Mouse (Mus musculus) CH12.LX (cell line): ENCODE data around the gene E030018B13Rik. TPM values are rescaled to one million over a fixed set of nuclear protein-coding genes. Genes with fewer than 3 reads are reported as not detected.

Source experiments
- DNase-seq: peaks from one replicate; pipeline ENCODE4 v3.0.0-alpha.2; 2013; ENCODE audit errors: extremely low read depth
- H3K27ac ChIP-seq: 2 replicates; pipeline ENCODE4 v1.5.1; 2012; ENCODE audit warnings: low read depth, mild to moderate bottlenecking, control low read depth, moderate library complexity; ENCODE audit not compliant: insufficient read depth
- H3K27me3 ChIP-seq: replicated peaks from 2 replicates; pipeline ENCODE3; 2012; ENCODE audit warnings: inconsistent platforms
- H3K36me3 ChIP-seq, 2 experiments: replicated peaks in 1 of 2; 2 replicates each; pipeline versions ENCODE3 to v1.6.1; 2012; ENCODE audit warnings: inconsistent platforms in 1 of 2, low read length in 1 of 2, mild to moderate bottlenecking in 1 of 2, mixed read lengths in 1 of 2, moderate library complexity in 1 of 2; ENCODE audit not compliant: control insufficient read depth in 1 of 2, insufficient read depth in 1 of 2
- H3K4me1 ChIP-seq, 2 experiments: 2 replicates each; pipeline ENCODE4 v1.6.1; 2012; ENCODE audit warnings: inconsistent platforms in 1 of 2, moderate library complexity in 1 of 2; ENCODE audit not compliant: insufficient read depth in 2 of 2, control insufficient read depth in 1 of 2
- H3K4me2 ChIP-seq: 2 replicates; pipeline ENCODE4 v1.6.1; 2012; ENCODE audit warnings: low read depth, mild to moderate bottlenecking, control low read depth; ENCODE audit not compliant: poor library complexity, insufficient read depth, severe bottlenecking
- H3K4me3 ChIP-seq, 3 experiments: fragments of 150-350 bp in 1 of 3; sonication (generic) in 1 of 3; replicated peaks in 1 of 3; 2 replicates each; pipeline versions ENCODE3 to v1.5.1; 2011 to 2012; ENCODE audit warnings: low read depth in 2 of 3, low read length in 2 of 3, mild to moderate bottlenecking in 2 of 3, moderate library complexity in 2 of 3, control low read depth in 1 of 3, improper control_type of control experiment in 1 of 3, inconsistent platforms in 1 of 3, mixed read lengths in 1 of 3; ENCODE audit not compliant: poor library complexity in 1 of 3
- H3K79me2 ChIP-seq: replicated peaks from 2 replicates; pipeline ENCODE4 v1.6.1; 2012; ENCODE audit warnings: mild to moderate bottlenecking, moderate library complexity; ENCODE audit not compliant: control insufficient read depth, poor library complexity, insufficient read depth, severe bottlenecking; ENCODE audit errors: extremely low read depth
- H3K9ac ChIP-seq: 2 replicates; pipeline ENCODE4 v1.6.1; 2012; ENCODE audit warnings: low read depth, mild to moderate bottlenecking, control low read depth, moderate library complexity; ENCODE audit not compliant: insufficient read depth
- H3K9me3 ChIP-seq: replicated peaks from 2 replicates; pipeline ENCODE3; 2012; ENCODE audit warnings: low read length, inconsistent platforms, mixed read lengths
- BHLHE40 ChIP-seq: IDR thresholded peaks from 2 replicates; pipeline ENCODE4 v1.6.1; 2011; ENCODE audit warnings: mild to moderate bottlenecking, low read depth, low read length, improper control_type of control experiment
- CTCF ChIP-seq, 2 experiments: IDR thresholded peaks in 1 of 2; conservative IDR thresholded peaks in 1 of 2; 2 replicates each; pipeline ENCODE4 v1.5.1; 2011 to 2012; ENCODE audit warnings: low read depth in 2 of 2, low read length in 2 of 2, improper control_type of control experiment in 1 of 2, inconsistent platforms in 1 of 2, mild to moderate bottlenecking in 1 of 2, moderate library complexity in 1 of 2
- E2F4 ChIP-seq: IDR thresholded peaks from 2 replicates; pipeline ENCODE4 v1.6.1; 2011; ENCODE audit warnings: low read depth, low read length, improper control_type of control experiment; ENCODE audit not compliant: insufficient replicate concordance
- ELF1 ChIP-seq: IDR thresholded peaks from 2 replicates; pipeline ENCODE4 v1.6.1; 2014; ENCODE audit warnings: low read depth, mild to moderate bottlenecking, inconsistent platforms, low read length, improper control_type of control experiment
- GABPA ChIP-seq: IDR thresholded peaks from 2 replicates; pipeline ENCODE4 v1.6.1; 2012; ENCODE audit warnings: low read depth, low read length, improper control_type of control experiment, inconsistent platforms; ENCODE audit not compliant: insufficient replicate concordance
- HCFC1 ChIP-seq: IDR thresholded peaks from 2 replicates; pipeline ENCODE4 v1.6.1; 2012; ENCODE audit warnings: low read depth, mild to moderate bottlenecking, inconsistent platforms, low read length, improper control_type of control experiment
- JUN ChIP-seq: IDR thresholded peaks from 2 replicates; pipeline ENCODE4 v1.6.1; 2011; ENCODE audit warnings: low read depth, mild to moderate bottlenecking, low read length, improper control_type of control experiment, moderate library complexity; ENCODE audit not compliant: insufficient read depth
- KAT2A ChIP-seq: IDR thresholded peaks from 2 replicates; pipeline ENCODE4 v1.6.1; 2012; ENCODE audit warnings: low read length, improper control_type of control experiment, inconsistent platforms; ENCODE audit not compliant: insufficient replicate concordance
- MAFK ChIP-seq: IDR thresholded peaks from 2 replicates; pipeline ENCODE4 v1.6.1; 2011; ENCODE audit warnings: low read length, improper control_type of control experiment; ENCODE audit not compliant: insufficient replicate concordance
- MAX ChIP-seq: IDR thresholded peaks from 2 replicates; pipeline ENCODE4 v1.6.1; 2011; ENCODE audit warnings: low read length, improper control_type of control experiment
- MAZ ChIP-seq: IDR thresholded peaks from 2 replicates; pipeline ENCODE4 v1.6.1; 2012; ENCODE audit warnings: low read depth, mild to moderate bottlenecking, inconsistent platforms, low read length, improper control_type of control experiment, moderate library complexity
- MYC ChIP-seq: IDR thresholded peaks from 2 replicates; pipeline ENCODE4 v1.6.1; 2011; ENCODE audit warnings: low read depth, mild to moderate bottlenecking, improper control_type of control experiment, low read length
- NELFE ChIP-seq: IDR thresholded peaks from 2 replicates; pipeline ENCODE4 v1.6.1; 2011; ENCODE audit warnings: low read depth, low read length, improper control_type of control experiment
- NRF1 ChIP-seq: IDR thresholded peaks from 2 replicates; pipeline ENCODE4 v1.6.1; 2014; ENCODE audit warnings: low read depth, mild to moderate bottlenecking, inconsistent platforms, low read length, improper control_type of control experiment, moderate library complexity
- POLR2A ChIP-seq: IDR thresholded peaks from 2 replicates; pipeline ENCODE4 v1.6.1; 2011; ENCODE audit warnings: low read depth, mild to moderate bottlenecking, improper control_type of control experiment, low read length
- POLR2AphosphoS2 ChIP-seq: IDR thresholded peaks from 2 replicates; pipeline ENCODE4 v1.6.1; 2011; ENCODE audit warnings: low read depth, low read length, improper control_type of control experiment
- RAD21 ChIP-seq: IDR thresholded peaks from 2 replicates; pipeline ENCODE4 v1.6.1; 2011; ENCODE audit warnings: low read depth, mild to moderate bottlenecking, low read length, improper control_type of control experiment, moderate library complexity
- SMC3 ChIP-seq: IDR thresholded peaks from 2 replicates; pipeline ENCODE4 v1.6.1; 2011; ENCODE audit warnings: low read depth, low read length, improper control_type of control experiment
- TBP ChIP-seq: conservative IDR thresholded peaks from 2 replicates; pipeline ENCODE4 v1.6.1; 2011; ENCODE audit warnings: low read depth, low read length, improper control_type of control experiment
- UBTF ChIP-seq: IDR thresholded peaks from 2 replicates; pipeline ENCODE4 v1.6.1; 2012; ENCODE audit warnings: low read depth, mild to moderate bottlenecking, inconsistent platforms, low read length, improper control_type of control experiment, moderate library complexity
- USF1 ChIP-seq: IDR thresholded peaks from 2 replicates; pipeline ENCODE4 v1.6.1; 2014; ENCODE audit warnings: low read depth, mild to moderate bottlenecking, inconsistent platforms, low read length, improper control_type of control experiment
- USF2 ChIP-seq: conservative IDR thresholded peaks from 2 replicates; pipeline ENCODE4 v1.6.1; 2011; ENCODE audit warnings: low read depth, low read length, improper control_type of control experiment
- ZC3H11A ChIP-seq: IDR thresholded peaks from 2 replicates; pipeline ENCODE4 v1.6.1; 2012; ENCODE audit warnings: low read depth, mild to moderate bottlenecking, inconsistent platforms, low read length, improper control_type of control experiment
- dilution Hi-C: fragments of 300-500 bp; cut with MboI; formaldehyde crosslinking; loops from 2 replicates; pipeline ENCODE4 v1.14.3; 2020; ENCODE audit warnings: low sequenced_read_pairs; ENCODE audit not compliant: extremely low pct_unique_long_range_greater_than_20kb, extremely low pct_ligation_motif_present
- in situ Hi-C: fragments of 300-500 bp; cut with MboI; formaldehyde crosslinking; loops from 3 replicates; pipeline ENCODE4 v1.14.3; 2019; ENCODE audit warnings: low sequenced_read_pairs, low pct_ligation_motif_present, low pct_unique_long_range_greater_than_20kb, mixed read lengths
- polyA plus RNA-seq: library from polyadenylated mRNA; unstranded; fragments of >175 nt; gene quantifications from 2 replicates; pipeline ENCODE4 v1.2.1, GENCODE M21; 2012; ENCODE audit warnings: low read depth; ENCODE audit not compliant: insufficient read length
- total RNA-seq, 2 experiments: library from RNA; depleted of rRNA; stranded (reverse); fragments of 300-350 nt in 1 of 2; fragments of >200 nt in 1 of 2; gene quantifications; 2 replicates each; pipeline ENCODE4 v1.2.3; 2012 to 2014

Gene E030018B13Rik
- total and polyA plus RNA-seq, 3 experiments = not detected

GRCm38 (mm10) chr7:63937236-63938065 is 20.8 kb downstream of the E030018B13Rik start:
- H3K4me1 ChIP-seq = peaks cover 15 to 46% of the 10 kb centered on the region in 2 experiments
- TF ChIP-seq MAFK = no peak
- TF ChIP-seq ZC3H11A = no peak
- TF ChIP-seq RAD21 = no peak
- no peak for TF ChIP-seq E2F4
- no peak for TF ChIP-seq MYC
- TF ChIP-seq SMC3 = no peak
- no peak for TF ChIP-seq JUN
- peak; percentile 71; the same call in 1 of the 2 replicates for TF ChIP-seq MAZ
- TF ChIP-seq NELFE = no peak
- TF ChIP-seq TBP = no peak
- no peak for TF ChIP-seq GABPA
- peak; percentile 46; the same call in 1 of the 2 replicates for TF ChIP-seq MAX
- TF ChIP-seq CTCF (conservative IDR thresholded peaks at IDR 0.05 in 1 of 2, IDR thresholded peaks at IDR 0.05 in 1 of 2; ENCODE audit: low read depth in 2 of 2, low read length in 2 of 2) = peak in 1 of 2 experiments; percentile 13; a peak in 1 of 4 replicates
- no peak for TF ChIP-seq POLR2AphosphoS2
- TF ChIP-seq UBTF = no peak; the same call in 1 of the 2 replicates
- TF ChIP-seq ELF1 = peak; percentile 10; the same call in 1 of the 2 replicates
- no peak for TF ChIP-seq HCFC1
- peak; percentile 47 for TF ChIP-seq BHLHE40
- 0 out of 2 replicates have a peak, but pooled peaks have one; percentile 11 for TF ChIP-seq POLR2A
- TF ChIP-seq NRF1 = peak; percentile 39; the same call in 1 of the 2 replicates
- TF ChIP-seq USF2 = no peak
- no peak for TF ChIP-seq USF1
- TF ChIP-seq KAT2A = no peak
- peaks cover 6% of the 10 kb centered on the region for H3K27me3 ChIP-seq
- dilution Hi-C loops = no loop called here
- H3K4me3 ChIP-seq = peak overlapping the region; percentile 77 to 93 (median 79)
- H3K9me3 ChIP-seq = no peaks in the 10 kb centered on the region
- peak overlapping the region; percentile 67 for H3K9ac ChIP-seq
- DNase-seq = peak; percentile 58
- peaks cover 9% of the 10 kb centered on the region for H3K79me2 ChIP-seq
- peak overlapping the region; percentile 55 for H3K4me2 ChIP-seq
- peak overlapping the region; percentile 88 for H3K27ac ChIP-seq
- peaks cover 0 to 3% of the 10 kb centered on the region in 2 experiments for H3K36me3 ChIP-seq
- in situ Hi-C loops = no loop called here
